Mouse (Mus musculus) heart, adult 8-10 months (tissue): Measurements from ENCODE around the gene Msantd1. TPM values are rescaled to one million over a fixed set of nuclear protein-coding genes. Genes with fewer than 3 reads are reported as not detected.

Experiments used
- DNase-seq: peaks from one replicate; pipeline ENCODE4 v3.0.0; 2022; ENCODE audit warnings: low spot score
- total RNA-seq, 4 experiments: library from RNA; stranded (reverse); gene quantifications; 2 replicates each; pipeline ENCODE4 v1.2.4; 2022

Msantd1 gene
- total RNA-seq, 4 experiments from 2014 or later, result 0.16 to 0.72 (median 0.50) TPM

DNA sequence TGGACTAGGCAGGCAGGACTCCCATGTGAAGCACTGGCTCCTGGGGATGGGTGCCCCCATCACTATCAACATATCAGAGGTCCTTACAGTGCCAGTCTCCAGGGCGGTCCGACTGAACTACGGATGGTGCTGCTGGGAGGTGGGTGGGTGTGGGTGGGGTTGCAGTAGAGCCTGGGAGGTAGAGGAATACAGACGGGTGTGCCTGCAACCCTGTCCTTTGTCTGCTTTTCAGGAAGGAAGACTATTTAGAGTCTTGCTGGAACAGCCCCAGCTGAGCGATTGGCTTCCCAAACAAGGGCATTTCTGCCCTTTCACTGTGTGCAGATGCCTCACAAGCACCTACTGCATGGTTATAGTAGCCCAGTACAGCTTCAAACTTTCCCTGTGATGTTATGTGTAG lies 60.6 kb downstream of the Msantd1 start:
- peak; percentile 54 for DNase-seq

DNA sequence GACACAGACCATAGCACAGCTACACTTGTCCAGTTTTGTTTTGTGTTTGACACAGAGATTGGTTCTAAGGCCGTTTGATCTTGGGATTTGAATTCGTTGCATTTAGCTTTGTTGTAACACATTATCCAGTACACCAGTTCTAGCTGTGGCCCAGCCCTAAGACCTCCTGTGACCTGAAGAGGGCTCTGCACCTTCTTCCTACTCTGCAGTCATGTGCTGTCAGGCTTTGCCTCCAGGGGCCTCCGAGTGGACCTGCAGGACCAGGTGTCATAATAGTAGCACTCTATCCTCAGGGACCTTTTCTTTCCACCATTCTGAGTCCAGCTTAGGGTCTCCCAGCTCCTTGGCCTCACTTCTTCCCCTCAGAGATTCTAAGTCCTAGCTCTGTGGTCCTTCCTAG lies 64.7 kb downstream of the Msantd1 start:
- no peak for DNase-seq

Other genes starting within 250 kb of the Msantd1 start
- gene Nop14, start 247.9 kb upstream of the Msantd1 start, total RNA-seq, result 10 to 100 TPM; 12.0 to 14.6 (median 12.8) TPM
- gene Grk4, start 247.6 kb upstream of the Msantd1 start, total RNA-seq, result 1 to 10 TPM in 1 of 4 experiments, under 1 TPM in 3; 0.57 to 1.8 (median 0.69) TPM
- 10 to 100 TPM; 12.1 to 13.2 (median 12.4) TPM for gene Htt, start 146.3 kb upstream of the Msantd1 start, total RNA-seq
- gene Rgs12, start 41.4 kb downstream of the Msantd1 start, total RNA-seq, result 10 to 100 TPM; 14.3 to 18.7 (median 17.6) TPM
- gene Hgfac, start 133.5 kb downstream of the Msantd1 start, total RNA-seq, result under 1 TPM; 0.26 to 0.75 (median 0.47) TPM
- gene Dok7, start 148.8 kb downstream of the Msantd1 start, total RNA-seq, result 10 to 100 TPM; 32.2 to 42.1 (median 39.8) TPM
- gene Lrpap1, start 197.8 kb downstream of the Msantd1 start, total RNA-seq, result 10 to 100 TPM; 40.6 to 55.8 (median 48.3) TPM